Mouse (Mus musculus) midbrain, postnatal 0 days (tissue): Measurements from ENCODE around the gene Cad. TPM values are rescaled to one million over a fixed set of nuclear protein-coding genes. Genes with fewer than 3 reads are reported as not detected.
"Not testable (repeated sequence)": the region's sequence is repeated elsewhere in the genome, so short reads cannot be mapped to it uniquely, and the experiment has no call there.

ENCODE experiments used
- ATAC-seq: fragments of 200-750 bp; cut with Nextera tagmentation; 2 replicates; pipeline ENCODE4 v1.8.0; 2017; ENCODE audit warnings: moderate number of reproducible peaks, mild to moderate bottlenecking, moderate TSS enrichment, moderate library complexity; ENCODE audit not compliant: low FRiP score
- DNase-seq: peaks from one replicate; pipeline ENCODE4 v3.0.0-alpha.2; 2015; ENCODE audit warnings: low spot score
- H3K27ac ChIP-seq: fragments of 300-500 bp; sonication (generic); 2 replicates; pipeline ENCODE4 v1.5.1; 2014; ENCODE audit warnings: low read depth, mild to moderate bottlenecking, low read length, mixed read lengths
- H3K27me3 ChIP-seq: fragments of 300-500 bp; sonication (generic); 2 replicates; pipeline ENCODE4 v1.6.1; 2014; ENCODE audit warnings: low read length, control low read depth, mixed read lengths; ENCODE audit not compliant: insufficient read depth
- H3K36me3 ChIP-seq: fragments of 300-500 bp; sonication (generic); 2 replicates; pipeline ENCODE4 v1.6.1; 2014; ENCODE audit warnings: low read length, control low read depth, mixed read lengths; ENCODE audit not compliant: insufficient read depth
- H3K4me1 ChIP-seq: fragments of 300-500 bp; sonication (generic); 2 replicates; pipeline ENCODE4 v1.6.1; 2014; ENCODE audit warnings: mild to moderate bottlenecking, control low read depth, antibody characterized with exemption, low read length, mixed read lengths; ENCODE audit not compliant: insufficient read depth
- H3K4me2 ChIP-seq: fragments of 300-500 bp; sonication (generic); 2 replicates; pipeline ENCODE4 v1.6.1; 2014; ENCODE audit warnings: low read depth, mild to moderate bottlenecking, low read length, mixed read lengths; ENCODE audit not compliant: poor library complexity, severe bottlenecking
- H3K4me3 ChIP-seq: fragments of 300-500 bp; sonication (generic); 2 replicates; pipeline ENCODE4 v1.5.1; 2014; ENCODE audit warnings: low read depth, mild to moderate bottlenecking, low read length, moderate library complexity
- H3K9ac ChIP-seq: fragments of 300-500 bp; sonication (generic); replicated peaks from 2 replicates; pipeline ENCODE4 v1.6.1; 2014; ENCODE audit warnings: mild to moderate bottlenecking, low read length, moderate library complexity, mixed read lengths; ENCODE audit not compliant: poor library complexity, severe bottlenecking
- H3K9me3 ChIP-seq: fragments of 300-500 bp; sonication (generic); 2 replicates; pipeline ENCODE4 v1.6.1; 2016; ENCODE audit warnings: low read length, control low read depth
- CTCF ChIP-seq: IDR thresholded peaks from 2 replicates; pipeline ENCODE4 v1.5.1; 2016; ENCODE audit warnings: antibody characterized with exemption, mild to moderate bottlenecking
- WGBS: fragments of 180-500 bp; shearing (Covaris S2); extraction: QIAGEN DNeasy Blood & Tissue Kit; methylation state at CpG from one replicate; pipeline ENCODE4 v1.1.7; 2014; 5-methylcytosine and 5-hydroxymethylcytosine counted together
- polyA plus RNA-seq: library from polyadenylated mRNA; unstranded; fragments of >200 nt; fragmentation: Nextera tagmentation; extraction: Ambion mirVana; gene quantifications from 2 replicates; pipeline ENCODE4 v1.2.1, GENCODE M21; 2015
- total RNA-seq: library from RNA; depleted of rRNA; stranded (reverse); fragments of >200 nt; gene quantifications from 2 replicates; pipeline ENCODE4 v1.2.3, GENCODE M21; 2014

The Cad gene
- total and polyA plus RNA-seq, 2 experiments from 2014 or later, result 7.8 to 39.5 TPM

GRCm38 (mm10) chr5:31024641-31025040, 29.9 kb upstream of the Cad start:
- no peak for TF ChIP-seq CTCF
- Histone ChIP-seq H3K4me3 (no peak overlapping the region), H3K36me3 (no peaks in the 10 kb centered on the region), H3K4me1 (no peaks in the 10 kb centered on the region), H3K27me3 (no peaks in the 10 kb centered on the region), H3K27ac (no peak overlapping the region), H3K9me3 (no peaks in the 10 kb centered on the region), H3K9ac (no peak overlapping the region), H3K4me2 (no peak overlapping the region)
- no peak for ATAC-seq
- DNase-seq, result no peak

DNA sequence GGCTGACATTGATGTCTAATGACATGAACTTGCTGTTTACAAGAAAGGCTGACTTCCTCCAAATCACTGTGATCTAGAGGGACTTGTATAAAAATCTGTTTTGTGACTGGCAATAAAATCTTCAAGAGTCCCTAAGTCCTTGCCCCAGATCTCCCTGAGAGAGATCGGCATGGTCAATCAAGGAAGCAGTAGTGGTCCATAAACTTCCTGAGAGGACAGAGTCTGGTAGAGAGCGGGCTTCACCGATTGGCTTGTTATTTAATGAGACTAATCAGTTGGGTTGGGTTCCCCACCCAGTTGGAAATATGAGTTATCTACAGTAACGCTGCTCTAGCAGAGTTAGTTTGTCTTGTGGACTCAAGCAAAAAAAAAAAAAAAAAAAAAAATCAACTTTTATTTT, 23.7 kb upstream of the Cad start:
- Histone ChIP-seq H3K4me1 (no peaks in the 10 kb centered on the region), H3K4me3 (no peak overlapping the region), H3K9me3 (no peaks in the 10 kb centered on the region), H3K27ac (no peak overlapping the region), H3K36me3 (0 out of 2 replicates have a peak, but pooled peaks cover under 1% of the 10 kb centered on the region), H3K4me2 (no peak overlapping the region), H3K9ac (no peak overlapping the region), H3K27me3 (no peaks in the 10 kb centered on the region)
- ATAC-seq (no peak), DNase-seq (no peak)
- no peak for TF ChIP-seq CTCF
- WGBS, result 91% methylated on average over 4 of the region's 4 CpGs

- Histone ChIP-seq H3K4me3 (no peak overlapping the region), H3K4me1 (no peaks in the 10 kb centered on the region), H3K4me2 (no peak overlapping the region), H3K9me3 (no peaks in the 10 kb centered on the region), H3K27ac (no peak overlapping the region), H3K9ac (no peak overlapping the region), H3K27me3 (no peaks in the 10 kb centered on the region), H3K36me3 (0 out of 2 replicates have a peak, but pooled peaks cover 6% of the 10 kb centered on the region)
- ATAC-seq (no peak), DNase-seq (no peak)
- no peak for TF ChIP-seq CTCF
- WGBS, result 90% methylated on average over 8 of the region's 8 CpGs
These were observed 23.1 kb upstream of the Cad start for GRCm38 (mm10) chr5:31031508-31031907.

DNA sequence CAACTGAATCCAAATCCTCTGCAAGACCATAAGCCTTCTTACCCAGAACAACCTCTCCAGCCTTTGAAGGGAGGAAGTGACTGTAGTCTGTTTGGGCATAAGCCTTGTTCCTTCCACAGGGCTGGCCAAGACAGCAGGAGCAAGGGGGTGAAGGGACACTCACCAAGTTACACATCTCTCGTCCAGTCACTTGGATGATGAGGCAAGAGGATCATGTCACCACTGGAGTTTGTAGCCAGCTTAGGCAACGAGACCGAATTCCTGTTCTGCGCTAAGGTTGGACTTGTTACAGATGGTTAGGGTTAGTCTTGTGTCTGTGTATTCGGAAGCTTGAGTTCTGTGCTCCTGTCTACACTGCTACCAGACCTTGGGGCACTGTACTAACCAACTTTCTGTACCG, 19.9 kb upstream of the Cad start:
- no peak overlapping the region for H3K27ac ChIP-seq
- WGBS, result 92% methylated on average over 6 of the region's 6 CpGs
- TF ChIP-seq CTCF, result no peak
- H3K4me1 ChIP-seq, result no peaks in the 10 kb centered on the region
- no peaks in the 10 kb centered on the region for H3K27me3 ChIP-seq
- H3K4me2 ChIP-seq, result no peak overlapping the region
- H3K4me3 ChIP-seq, result no peak overlapping the region
- ATAC-seq (no peak), DNase-seq (no peak)
- no peaks in the 10 kb centered on the region for H3K9me3 ChIP-seq
- H3K36me3 ChIP-seq, result peaks cover 31% of the 10 kb centered on the region
- no peak overlapping the region for H3K9ac ChIP-seq

DNA sequence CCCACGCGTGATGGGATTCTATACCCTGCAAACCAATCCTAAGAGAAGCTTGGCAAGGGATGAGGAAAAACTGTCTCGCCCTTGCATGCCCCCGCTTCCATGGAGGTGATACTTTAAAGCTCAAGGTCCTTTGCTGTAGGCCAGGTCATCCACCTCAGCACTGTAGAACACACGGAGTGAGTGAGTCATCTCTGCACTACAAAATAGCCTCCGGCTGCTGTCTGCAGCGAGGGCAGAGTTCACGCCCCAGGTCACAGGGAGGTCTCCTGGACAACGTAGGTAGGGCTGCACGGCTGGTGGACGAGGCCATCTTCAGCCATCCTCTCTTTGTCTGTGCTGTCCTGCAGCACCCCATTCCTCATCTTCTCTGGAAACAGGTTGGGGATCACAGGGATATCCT, 18.0 kb upstream of the Cad start:
- not testable (repeated sequence) for H3K4me3 ChIP-seq, H3K4me1 ChIP-seq, ATAC-seq, H3K9me3 ChIP-seq, H3K27ac ChIP-seq, H3K27me3 ChIP-seq, H3K4me2 ChIP-seq, H3K9ac ChIP-seq, DNase-seq
- 95% methylated on average over 11 of the region's 11 CpGs for WGBS
- peaks cover 49% of the 10 kb centered on the region for H3K36me3 ChIP-seq

DNA sequence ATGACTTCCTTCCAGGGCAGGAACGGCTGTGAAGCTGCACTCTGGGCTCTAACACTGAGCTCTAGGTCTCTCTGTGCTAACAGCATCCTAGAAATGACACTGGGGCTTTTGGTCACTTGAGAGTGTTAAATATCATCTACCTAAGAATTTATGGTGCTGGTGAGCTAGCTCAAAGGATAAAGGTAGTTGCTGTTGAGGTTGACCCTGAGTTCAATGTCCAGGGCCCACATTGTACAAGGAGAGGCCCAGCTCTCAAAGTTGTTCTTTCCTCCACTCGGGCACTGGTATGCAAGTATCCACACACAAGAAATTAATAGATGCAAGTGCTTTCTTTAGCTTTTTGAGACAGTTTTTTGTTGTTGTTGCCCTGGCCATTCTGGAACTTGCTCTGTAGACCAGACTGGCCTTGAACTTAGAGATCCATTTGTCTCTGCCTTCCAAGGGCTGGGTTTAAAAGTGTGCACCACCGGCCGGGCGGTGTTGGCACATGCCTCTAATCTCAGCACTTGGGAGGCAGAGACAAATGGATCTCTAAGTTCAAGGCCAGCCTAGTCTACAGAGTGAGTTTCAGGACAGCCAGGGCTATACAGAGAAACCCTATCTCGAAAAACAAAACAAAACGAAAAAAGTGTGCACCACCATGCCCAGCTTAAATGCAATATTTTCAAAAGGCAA, 16.3 kb upstream of the Cad start:
- no peak for TF ChIP-seq CTCF
- no peak overlapping the region for H3K4me3 ChIP-seq
- no peak overlapping the region for H3K9ac ChIP-seq
- H3K36me3 ChIP-seq, result peaks cover 67% of the 10 kb centered on the region
- DNase-seq (no peak), ATAC-seq (no peak)
- H3K27me3 ChIP-seq, result no peaks in the 10 kb centered on the region
- 94% methylated on average over 7 of the region's 7 CpGs for WGBS
- no peaks in the 10 kb centered on the region for H3K9me3 ChIP-seq
- H3K27ac ChIP-seq, result no peak overlapping the region
- H3K4me2 ChIP-seq, result no peak overlapping the region
- H3K4me1 ChIP-seq, result no peaks in the 10 kb centered on the region
